9 mouse cellular contexts compared by ENCODE assay signal in genomic region chr3:57619718-57620117, GRCm38 (mm10). TPM values are rescaled to one million over a fixed set of nuclear protein-coding genes. Genes with fewer than 3 reads are reported as not detected.
DNase-seq lines count a peak whose midpoint lies in the region; ATAC-seq lines count a peak whose summit lies in the region.
"Had no signal": no experiment of that assay in that cellular context is flagged by ENCODE, and none has a peak within 500 bp of the region (broad histone marks: within the 10 kb centered on the region; RNA-seq: fewer than 3 reads in every experiment).

No protein-coding gene starts in this region.

- H3K27ac ChIP-seq in kidney, embryonic 16.5 days (ENCODE audit: low read length), result no peak overlapping the region
- H3K27ac ChIP-seq: forebrain, embryonic 12.5 days had no signal

- 71% methylated on average over 4 of the region's 4 CpGs for WGBS in kidney, embryonic 16.5 days

- peak; percentile 18 for DNase-seq in kidney, adult 11 months
- peak; percentile 19 for DNase-seq in urinary bladder, postnatal 25 days (ENCODE audit: low spot score)
- DNase-seq in urinary bladder, postnatal 10 days (ENCODE audit: low spot score), result no peak
- DNase-seq in embryo, embryonic 9.5 days (ENCODE audit: extremely low spot score), result peak; percentile 8
- no peak for DNase-seq in cerebellum, adult 11-12 months
- no peak for DNase-seq in thymus, postnatal 14 days
- DNase-seq: thymus, adult 2 months had no signal

- no peak for ATAC-seq in kidney, embryonic 16.5 days (ENCODE audit: low FRiP score, low TSS enrichment)

- H3K9me3 ChIP-seq in kidney, embryonic 16.5 days (ENCODE audit: low read length), result no peaks in the 10 kb centered on the region
- H3K9me3 ChIP-seq: forebrain, embryonic 12.5 days had no signal

- no peak overlapping the region for H3K4me2 ChIP-seq in kidney, embryonic 16.5 days (replicated peaks; ENCODE audit: low read depth, low read length)
- H3K4me2 ChIP-seq: forebrain, embryonic 12.5 days had no signal

- H3K36me3 ChIP-seq in kidney, embryonic 16.5 days (ENCODE audit: insufficient read depth, low read length), result no peaks in the 10 kb centered on the region
- H3K36me3 ChIP-seq: forebrain, embryonic 12.5 days had no signal

- H3K27me3 ChIP-seq in kidney, embryonic 16.5 days (ENCODE audit: insufficient read depth, low read length), result no peaks in the 10 kb centered on the region
- H3K27me3 ChIP-seq: forebrain, embryonic 12.5 days had no signal

- no peaks in the 10 kb centered on the region for H3K4me1 ChIP-seq in kidney, embryonic 16.5 days (ENCODE audit: insufficient read depth, low read length)
- H3K4me1 ChIP-seq: forebrain, embryonic 12.5 days had no signal

- H3K9ac ChIP-seq in kidney, embryonic 16.5 days (replicated peaks; ENCODE audit: low read length), result no peak overlapping the region
- H3K9ac ChIP-seq: forebrain, embryonic 12.5 days had no signal

- H3K4me3 ChIP-seq in kidney, embryonic 16.5 days (ENCODE audit: low read length), result no peak overlapping the region
- H3K4me3 ChIP-seq: forebrain, embryonic 12.5 days had no signal

RNA-seq across cellular contexts. Expression of gene Commd2, which starts 31.8 kb away (rescaled TPM):
- polyA plus RNA-seq in kidney, embryonic 16.5 days (2015; fragmentation: Nextera tagmentation; extraction: Ambion mirVana), result 64.9 and 65.1 TPM in 2 replicates

RNA-seq across cellular contexts. Expression of gene Wwtr1, which starts 44.0 kb away (rescaled TPM):
- 17.9 and 20.5 TPM in 2 replicates for polyA plus RNA-seq in kidney, embryonic 16.5 days (2015; fragmentation: Nextera tagmentation; extraction: Ambion mirVana)

Comparison
In these comparisons a context has a peak if more than half of its experiments do, and no peak if none do; other contexts are left out.
1. DNase-seq: peak in kidney, adult 11 months (single experiment), urinary bladder, postnatal 25 days (single experiment) and embryo, embryonic 9.5 days (single experiment); none in urinary bladder, postnatal 10 days (single experiment), cerebellum, adult 11-12 months (single experiment) and thymus, postnatal 14 days (single experiment).